Mouse (Mus musculus): Measurements from ENCODE around the gene Trnt1. TPM values are rescaled to one million over a fixed set of nuclear protein-coding genes. Genes with fewer than 3 reads are reported as not detected.
A peak's percentile ranks its signal among the peaks of the same experiment; 100 is the strongest.

The Trnt1 gene
- polyA plus RNA-seq, 1 experiment from 2014 or later = 25.8 TPM

GRCm38 (mm10) chr6:106809161-106809560 lies 40.2 kb downstream of the Trnt1 start:
- H3K4me1 ChIP-seq (ENCODE audit: insufficient read depth) = no peaks in the 10 kb centered on the region
- no peak overlapping the region for H3K4me3 ChIP-seq (ENCODE audit: low read depth, low read length)
- DNase-seq (no peak), ATAC-seq (no peak)
- H3K4me2 ChIP-seq (ENCODE audit: low read depth, low read length) = no peak overlapping the region
- no peaks in the 10 kb centered on the region for H3K27me3 ChIP-seq (ENCODE audit: insufficient read depth, low read length)
- TF ChIP-seq CTCF (IDR thresholded peaks at IDR 0.05; ENCODE audit: low read depth) (no peak), EP300 (IDR thresholded peaks at IDR 0.05; ENCODE audit: low read depth) (no peak)
- WGBS (ENCODE audit: insufficient replicate concordance) = 48% methylated on average over 2 of the region's 2 CpGs
- no peak overlapping the region for H3K9ac ChIP-seq (replicated peaks)
- H3K27ac ChIP-seq (ENCODE audit: low read depth) = no peak overlapping the region
- no peaks in the 10 kb centered on the region for H3K9me3 ChIP-seq (ENCODE audit: low read length)
- no peaks in the 10 kb centered on the region for H3K36me3 ChIP-seq (replicated peaks; ENCODE audit: insufficient read depth, low read length)

GRCm38 (mm10) chr6:106810686-106811085 lies 41.8 kb downstream of the Trnt1 start:
- no peak overlapping the region for H3K4me2 ChIP-seq (ENCODE audit: low read depth, low read length)
- no peaks in the 10 kb centered on the region for H3K36me3 ChIP-seq (replicated peaks; ENCODE audit: insufficient read depth, low read length)
- ATAC-seq = no peak
- 85% methylated on average over 3 of the region's 3 CpGs for WGBS (ENCODE audit: insufficient replicate concordance)
- no peak overlapping the region for H3K9ac ChIP-seq (replicated peaks)
- H3K9me3 ChIP-seq (ENCODE audit: low read length) = no peaks in the 10 kb centered on the region
- no peaks in the 10 kb centered on the region for H3K27me3 ChIP-seq (ENCODE audit: insufficient read depth, low read length)
- no peak overlapping the region for H3K4me3 ChIP-seq (ENCODE audit: low read depth, low read length)
- no peaks in the 10 kb centered on the region for H3K4me1 ChIP-seq (ENCODE audit: insufficient read depth)
- DNase-seq = no peak
- TF ChIP-seq EP300 (IDR thresholded peaks at IDR 0.05; ENCODE audit: low read depth) (no peak), CTCF (IDR thresholded peaks at IDR 0.05; ENCODE audit: low read depth) (no peak)
- no peak overlapping the region for H3K27ac ChIP-seq (ENCODE audit: low read depth)

- no peak for DNase-seq
- no peaks in the 10 kb centered on the region for H3K9me3 ChIP-seq (ENCODE audit: low read length)
- H3K4me3 ChIP-seq (ENCODE audit: low read depth, low read length) = no peak overlapping the region
- no peak overlapping the region for H3K4me2 ChIP-seq (ENCODE audit: low read depth, low read length)
- no peak overlapping the region for H3K9ac ChIP-seq (replicated peaks)
- ATAC-seq = no peak
- H3K4me1 ChIP-seq (ENCODE audit: insufficient read depth) = no peaks in the 10 kb centered on the region
- no peaks in the 10 kb centered on the region for H3K27me3 ChIP-seq (ENCODE audit: insufficient read depth, low read length)
- H3K36me3 ChIP-seq (replicated peaks; ENCODE audit: insufficient read depth, low read length) = no peaks in the 10 kb centered on the region
- H3K27ac ChIP-seq (ENCODE audit: low read depth) = no peak overlapping the region
- TF ChIP-seq CTCF (IDR thresholded peaks at IDR 0.05; ENCODE audit: low read depth) (no peak), EP300 (IDR thresholded peaks at IDR 0.05; ENCODE audit: low read depth) (no peak)
These were observed 50.3 kb downstream of the Trnt1 start for GRCm38 (mm10) chr6:106819246-106819645.

- no peak overlapping the region for H3K27ac ChIP-seq (ENCODE audit: low read depth)
- no peak overlapping the region for H3K4me2 ChIP-seq (ENCODE audit: low read depth, low read length)
- H3K4me3 ChIP-seq (ENCODE audit: low read depth, low read length) = no peak overlapping the region
- ATAC-seq (no peak), DNase-seq (no peak)
- H3K36me3 ChIP-seq (replicated peaks; ENCODE audit: insufficient read depth, low read length) = no peaks in the 10 kb centered on the region
- no peaks in the 10 kb centered on the region for H3K4me1 ChIP-seq (ENCODE audit: insufficient read depth)
- H3K9me3 ChIP-seq (ENCODE audit: low read length) = no peaks in the 10 kb centered on the region
- H3K9ac ChIP-seq (replicated peaks) = no peak overlapping the region
- H3K27me3 ChIP-seq (ENCODE audit: insufficient read depth, low read length) = no peaks in the 10 kb centered on the region
- TF ChIP-seq CTCF (IDR thresholded peaks at IDR 0.05; ENCODE audit: low read depth) = no peak
- no peak for TF ChIP-seq EP300 (IDR thresholded peaks at IDR 0.05; ENCODE audit: low read depth)
- 60% methylated on average over 3 of the region's 3 CpGs for WGBS (ENCODE audit: insufficient replicate concordance)
These were observed 51.0 kb downstream of the Trnt1 start for GRCm38 (mm10) chr6:106819906-106820305.

- H3K36me3 ChIP-seq (replicated peaks; ENCODE audit: insufficient read depth, low read length) = no peaks in the 10 kb centered on the region
- no peaks in the 10 kb centered on the region for H3K4me1 ChIP-seq (ENCODE audit: insufficient read depth)
- H3K27ac ChIP-seq (ENCODE audit: low read depth) = no peak overlapping the region
- no peak for ATAC-seq
- no peak overlapping the region for H3K4me3 ChIP-seq (ENCODE audit: low read depth, low read length)
- H3K9ac ChIP-seq (replicated peaks) = no peak overlapping the region
- H3K4me2 ChIP-seq (ENCODE audit: low read depth, low read length) = no peak overlapping the region
- no peaks in the 10 kb centered on the region for H3K9me3 ChIP-seq (ENCODE audit: low read length)
- no peak for TF ChIP-seq CTCF (IDR thresholded peaks at IDR 0.05; ENCODE audit: low read depth)
- TF ChIP-seq EP300 (IDR thresholded peaks at IDR 0.05; ENCODE audit: low read depth) = no peak
- no peaks in the 10 kb centered on the region for H3K27me3 ChIP-seq (ENCODE audit: insufficient read depth, low read length)
- DNase-seq = no peak
These were observed 51.6 kb downstream of the Trnt1 start for GRCm38 (mm10) chr6:106820566-106820965.

- TF ChIP-seq CTCF (IDR thresholded peaks at IDR 0.05; ENCODE audit: low read depth) = peak; percentile 23; the same call in 1 of the 2 replicates
- TF ChIP-seq EP300 (IDR thresholded peaks at IDR 0.05; ENCODE audit: low read depth) = no peak
- no peaks in the 10 kb centered on the region for H3K4me1 ChIP-seq (ENCODE audit: insufficient read depth)
- no peaks in the 10 kb centered on the region for H3K9me3 ChIP-seq (ENCODE audit: low read length)
- no peak overlapping the region for H3K27ac ChIP-seq (ENCODE audit: low read depth)
- H3K27me3 ChIP-seq (ENCODE audit: insufficient read depth, low read length) = no peaks in the 10 kb centered on the region
- no peak overlapping the region for H3K4me2 ChIP-seq (ENCODE audit: low read depth, low read length)
- WGBS (ENCODE audit: insufficient replicate concordance) = 49% methylated on average over 1 of the region's 1 CpGs
- no peak overlapping the region for H3K4me3 ChIP-seq (ENCODE audit: low read depth, low read length)
- H3K9ac ChIP-seq (replicated peaks) = no peak overlapping the region
- no peak for ATAC-seq
- no peak for DNase-seq
- no peaks in the 10 kb centered on the region for H3K36me3 ChIP-seq (replicated peaks; ENCODE audit: insufficient read depth, low read length)
These were observed 53.4 kb downstream of the Trnt1 start for GRCm38 (mm10) chr6:106822329-106822728.

Other genes starting within 250 kb of the Trnt1 start
- 0.09 and 0.12 TPM in 2 replicates for gene Il5ra, start 20.1 kb upstream of the Trnt1 start, polyA plus RNA-seq (2015; fragmentation: Nextera tagmentation; extraction: Ambion mirVana)
- gene Crbn, start 31.0 kb downstream of the Trnt1 start, polyA plus RNA-seq (2015; fragmentation: Nextera tagmentation; extraction: Ambion mirVana) = 19.1 and 19.6 TPM in 2 replicates